Mouse (Mus musculus) forebrain, embryonic 16.5 days (tissue): ENCODE data around the gene Meox1. TPM values are rescaled to one million over a fixed set of nuclear protein-coding genes. Genes with fewer than 3 reads are reported as not detected.

Experiments
- ATAC-seq: fragments of 200-750 bp; cut with Nextera tagmentation; 2 replicates; pipeline ENCODE4 v1.8.0; 2017; ENCODE audit warnings: mild to moderate bottlenecking, moderate library complexity
- H3K27ac ChIP-seq: fragments of 300-500 bp; sonication (generic); 2 replicates; pipeline ENCODE4 v1.5.1; 2014; ENCODE audit warnings: low read length, control low read depth
- H3K27me3 ChIP-seq: fragments of 300-500 bp; sonication (generic); replicated peaks from 2 replicates; pipeline ENCODE4 v1.6.1; 2014; ENCODE audit warnings: low read length; ENCODE audit not compliant: control insufficient read depth, insufficient read depth
- H3K36me3 ChIP-seq: fragments of 300-500 bp; sonication (generic); 2 replicates; pipeline ENCODE4 v1.6.1; 2014; ENCODE audit not compliant: control insufficient read depth, insufficient read depth
- H3K4me1 ChIP-seq: fragments of 300-500 bp; sonication (generic); replicated peaks from 2 replicates; pipeline ENCODE4 v1.6.1; 2014; ENCODE audit warnings: low read length; ENCODE audit not compliant: control insufficient read depth, insufficient read depth
- H3K4me2 ChIP-seq: fragments of 300-500 bp; sonication (generic); 2 replicates; pipeline ENCODE4 v1.6.1; 2014; ENCODE audit warnings: mild to moderate bottlenecking, low read length, control low read depth
- H3K4me3 ChIP-seq: fragments of 300-500 bp; sonication (generic); replicated peaks from 2 replicates; pipeline ENCODE4 v1.5.1; 2014; ENCODE audit warnings: mild to moderate bottlenecking, low read length, control low read depth
- H3K9ac ChIP-seq: fragments of 300-500 bp; sonication (generic); replicated peaks from 2 replicates; pipeline ENCODE4 v1.6.1; 2014; ENCODE audit warnings: low read depth, low read length, control low read depth
- H3K9me3 ChIP-seq: fragments of 300-500 bp; sonication (generic); 2 replicates; pipeline ENCODE4 v1.6.1; 2016; ENCODE audit warnings: low read length; ENCODE audit not compliant: control insufficient read depth
- WGBS: fragments of 180-500 bp; shearing (Covaris S2); extraction: QIAGEN DNeasy Blood & Tissue Kit; methylation state at CpG from one replicate; pipeline ENCODE4 v1.1.7; 2014; 5-methylcytosine and 5-hydroxymethylcytosine counted together
- polyA plus RNA-seq: library from polyadenylated mRNA; unstranded; fragments of >200 nt; fragmentation: Nextera tagmentation; extraction: Ambion mirVana; gene quantifications from 2 replicates; pipeline ENCODE4 v1.2.1, GENCODE M21; 2015

Meox1 gene
- polyA plus RNA-seq, 1 experiment from 2014 or later: 0.79 TPM

DNA sequence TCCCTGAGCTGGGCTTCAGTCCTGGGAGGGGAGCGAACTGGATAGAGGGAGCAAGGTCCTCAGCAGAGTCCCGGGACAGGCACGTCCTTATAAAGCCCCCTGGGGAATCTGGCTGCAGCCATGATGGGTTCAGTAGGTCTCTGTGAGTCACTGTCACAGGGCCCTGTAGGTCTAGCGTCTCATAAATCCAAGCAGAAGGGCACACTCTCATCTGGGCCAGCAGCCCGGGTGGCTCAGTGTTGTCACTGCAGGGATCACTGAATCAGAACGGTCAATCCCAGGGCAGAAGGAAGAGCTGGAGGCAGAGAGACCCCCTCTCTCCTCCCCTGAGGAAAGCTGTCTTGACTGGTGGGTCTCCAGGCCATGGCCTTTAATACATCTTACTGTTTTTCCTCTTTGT lies 14.6 kb upstream of the Meox1 start:
- WGBS: 59% methylated on average over 6 of the region's 6 CpGs
- Histone ChIP-seq H3K9ac (no peak overlapping the region), H3K27ac (no peak overlapping the region), H3K4me2 (no peak overlapping the region), H3K27me3 (no peaks in the 10 kb centered on the region), H3K4me3 (no peak overlapping the region), H3K36me3 (no peaks in the 10 kb centered on the region), H3K4me1 (no peaks in the 10 kb centered on the region), H3K9me3 (no peaks in the 10 kb centered on the region)
- no peak for ATAC-seq

- H3K4me1 ChIP-seq: no peaks in the 10 kb centered on the region
- H3K9ac ChIP-seq: no peak overlapping the region
- ATAC-seq: peak; percentile 18; the same call in 1 of the 2 replicates
- H3K27me3 ChIP-seq: no peaks in the 10 kb centered on the region
- H3K4me3 ChIP-seq: no peak overlapping the region
- 27% methylated on average over 13 of the region's 13 CpGs for whole genome bisulfite sequencing
- H3K27ac ChIP-seq: no peak overlapping the region
- no peak overlapping the region for H3K4me2 ChIP-seq
- H3K9me3 ChIP-seq: no peaks in the 10 kb centered on the region
- H3K36me3 ChIP-seq: no peaks in the 10 kb centered on the region
Measured at GRCm38 (mm10) chr11:101905115-101905514, 10.9 kb upstream of the Meox1 start.

- no peaks in the 10 kb centered on the region for H3K9me3 ChIP-seq
- ATAC-seq: no peak
- H3K4me2 ChIP-seq: no peak overlapping the region
- WGBS: 85% methylated on average over 8 of the region's 8 CpGs
- H3K9ac ChIP-seq: no peak overlapping the region
- H3K27ac ChIP-seq: no peak overlapping the region
- no peaks in the 10 kb centered on the region for H3K36me3 ChIP-seq
- no peaks in the 10 kb centered on the region for H3K4me1 ChIP-seq
- H3K4me3 ChIP-seq: no peak overlapping the region
- H3K27me3 ChIP-seq: no peaks in the 10 kb centered on the region
Measured at GRCm38 (mm10) chr11:101901309-101901708, 7.1 kb upstream of the Meox1 start.

GRCm38 (mm10) chr11:101898328-101898727 lies 4.2 kb upstream of the Meox1 start:
- H3K9ac ChIP-seq: no peak overlapping the region
- H3K27ac ChIP-seq: no peak overlapping the region
- H3K27me3 ChIP-seq: peaks cover 9% of the 10 kb centered on the region; the same call in 1 of the 2 replicates
- H3K9me3 ChIP-seq: no peaks in the 10 kb centered on the region
- H3K4me3 ChIP-seq: no peak overlapping the region
- WGBS: 89% methylated on average over 4 of the region's 4 CpGs
- no peak overlapping the region for H3K4me2 ChIP-seq
- no peaks in the 10 kb centered on the region for H3K4me1 ChIP-seq
- H3K36me3 ChIP-seq: no peaks in the 10 kb centered on the region
- no peak for ATAC-seq

DNA sequence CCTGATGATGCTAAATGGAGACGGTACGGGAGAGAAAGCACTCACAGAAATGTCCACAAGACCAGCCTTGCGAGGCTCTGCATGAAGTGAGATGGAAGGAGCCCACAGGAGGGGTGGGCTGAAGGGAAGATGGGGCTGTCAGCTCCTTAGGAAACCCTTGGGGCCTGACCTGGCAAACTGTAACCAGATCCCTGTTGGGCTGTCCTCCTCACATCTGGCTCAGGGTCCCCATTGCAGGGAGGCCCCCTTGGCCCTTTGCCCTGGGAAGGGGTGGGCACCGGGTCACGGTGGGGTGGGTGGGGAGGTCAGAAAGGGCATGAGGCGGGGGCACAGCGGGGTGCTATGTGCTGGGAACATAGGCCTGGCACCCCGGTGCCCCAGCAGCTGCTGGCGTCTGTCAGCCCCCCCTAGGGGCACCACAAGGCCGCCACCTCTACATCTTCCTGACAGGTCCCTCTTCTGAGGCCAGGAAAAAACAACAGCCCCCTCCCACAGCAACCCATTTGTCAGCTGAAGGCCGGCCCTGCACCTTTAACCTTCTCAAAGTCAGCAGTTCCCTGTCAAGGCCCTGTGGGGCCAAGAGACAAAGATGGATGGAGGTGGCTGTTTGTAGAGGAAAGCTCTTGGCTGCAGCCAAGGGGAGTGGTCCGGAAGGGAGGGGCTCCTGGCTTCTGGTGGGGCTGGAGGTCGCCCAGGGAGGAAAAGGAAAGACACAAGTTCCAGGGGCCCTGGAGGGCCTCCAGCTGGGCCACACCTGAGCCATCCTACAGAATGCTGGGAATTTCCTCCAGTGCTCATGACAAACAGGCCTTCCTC lies 2.6 kb upstream of the Meox1 start:
- H3K4me2 ChIP-seq: no peak overlapping the region
- no peaks in the 10 kb centered on the region for H3K9me3 ChIP-seq
- no peaks in the 10 kb centered on the region for H3K36me3 ChIP-seq
- peaks cover 1% of the 10 kb centered on the region for H3K4me1 ChIP-seq
- H3K27ac ChIP-seq: no peak overlapping the region
- H3K27me3 ChIP-seq: peaks cover 9% of the 10 kb centered on the region; the same call in 1 of the 2 replicates
- H3K4me3 ChIP-seq: no peak overlapping the region
- 49% methylated on average over 13 of the region's 13 CpGs for WGBS
- no peak for ATAC-seq
- H3K9ac ChIP-seq: no peak overlapping the region

DNA sequence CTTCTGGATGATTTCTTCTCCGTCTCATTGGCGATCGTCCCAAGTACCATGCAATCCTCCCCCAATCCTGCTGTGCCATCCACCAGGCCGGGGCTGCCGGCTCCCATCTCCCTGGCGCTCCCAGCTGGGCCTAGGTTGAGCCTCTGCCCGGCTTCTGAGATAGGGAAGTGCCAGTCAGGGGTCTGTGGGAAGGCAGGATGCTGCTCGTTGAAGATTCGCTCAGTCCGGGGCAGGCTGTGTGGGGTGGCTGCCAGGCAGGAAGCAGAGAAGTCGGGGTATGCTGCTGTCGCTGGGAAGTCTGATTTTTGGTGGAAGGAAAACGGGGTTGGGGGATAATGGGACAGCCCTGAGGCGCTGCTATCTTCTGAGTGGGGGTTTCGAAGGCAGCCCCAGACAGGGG lies 614 bp downstream of the Meox1 start:
- WGBS: 35% methylated on average over 15 of the region's 15 CpGs
- no peaks in the 10 kb centered on the region for H3K9me3 ChIP-seq
- H3K27ac ChIP-seq: no peak overlapping the region
- ATAC-seq: no peak
- H3K4me3 ChIP-seq: no peak overlapping the region
- H3K36me3 ChIP-seq: no peaks in the 10 kb centered on the region
- no peak overlapping the region for H3K9ac ChIP-seq
- H3K4me2 ChIP-seq: no peak overlapping the region
- H3K4me1 ChIP-seq: peaks cover 14% of the 10 kb centered on the region
- peaks cover 9% of the 10 kb centered on the region; the same call in 1 of the 2 replicates for H3K27me3 ChIP-seq

DNA sequence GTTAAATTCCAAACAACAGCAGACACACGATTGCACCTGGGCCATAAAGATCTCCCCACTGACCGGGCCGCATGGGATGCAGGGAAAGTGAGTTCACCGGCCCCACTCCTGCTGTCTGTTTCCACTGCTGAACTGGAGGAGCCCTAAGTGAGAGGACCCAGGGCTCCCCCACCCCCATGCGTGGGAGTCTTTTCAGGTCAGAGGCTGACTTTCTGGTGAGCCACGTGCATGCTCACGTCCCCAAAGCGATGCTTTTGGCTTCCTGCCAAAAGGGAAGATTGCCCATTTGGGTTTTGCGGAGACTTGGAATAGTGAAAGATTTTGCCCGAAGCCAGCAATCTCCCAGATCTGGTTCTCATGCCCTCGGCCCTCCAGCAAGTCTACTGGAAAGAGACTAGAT lies 2.7 kb downstream of the Meox1 start:
- Histone ChIP-seq H3K9me3 (no peaks in the 10 kb centered on the region), H3K27me3 (peaks cover 9% of the 10 kb centered on the region; the same call in 1 of the 2 replicates), H3K9ac (no peak overlapping the region), H3K4me2 (0 out of 2 replicates have a peak overlapping the region, but pooled peaks have one; percentile 12), H3K4me1 (peaks cover 14% of the 10 kb centered on the region), H3K4me3 (no peak overlapping the region), H3K36me3 (no peaks in the 10 kb centered on the region), H3K27ac (no peak overlapping the region)
- WGBS: 13% methylated on average over 11 of the region's 11 CpGs
- no peak for ATAC-seq

- Histone ChIP-seq H3K27me3 (0 out of 2 replicates have a peak, but pooled peaks cover 2% of the 10 kb centered on the region), H3K4me2 (peak overlapping the region; percentile 42), H3K9me3 (no peaks in the 10 kb centered on the region), H3K36me3 (no peaks in the 10 kb centered on the region), H3K4me3 (peak overlapping the region; percentile 19; the same call in 1 of the 2 replicates), H3K9ac (0 out of 2 replicates have a peak overlapping the region, but pooled peaks have one; percentile 27), H3K27ac (no peak overlapping the region), H3K4me1 (peaks cover 14% of the 10 kb centered on the region)
- WGBS: under 1% methylated on average over 13 of the region's 13 CpGs
- no peak for ATAC-seq
Measured at GRCm38 (mm10) chr11:101889781-101890180, 4.4 kb downstream of the Meox1 start.

DNA sequence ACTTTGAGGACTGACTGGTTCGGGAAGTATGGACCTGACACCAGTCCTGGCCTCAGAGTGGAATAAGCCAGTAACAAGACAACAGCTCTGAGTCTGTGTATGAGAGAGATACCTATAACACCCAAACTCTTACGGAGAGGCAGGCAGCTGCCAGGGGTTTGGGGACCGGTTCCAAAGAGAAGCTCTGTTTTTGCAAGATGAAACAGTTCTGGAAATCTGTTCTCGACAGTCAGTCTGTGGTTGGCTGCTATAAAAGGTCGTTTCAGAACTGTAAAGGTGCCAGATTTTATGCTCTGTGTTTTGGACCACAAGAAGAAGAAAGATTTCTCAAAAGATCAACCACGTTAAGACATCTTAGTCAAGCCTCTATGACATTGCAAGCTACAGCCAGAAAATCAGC lies 5.4 kb downstream of the Meox1 start:
- 51% methylated on average over 6 of the region's 6 CpGs for WGBS
- Histone ChIP-seq H3K27ac (no peak overlapping the region), H3K36me3 (no peaks in the 10 kb centered on the region)

More for the DNA sequence above, 5.4 kb downstream of the Meox1 start:
- no peak overlapping the region for H3K9ac ChIP-seq
- no peak for ATAC-seq
- no peak overlapping the region for H3K4me2 ChIP-seq
- peaks cover 14% of the 10 kb centered on the region for H3K4me1 ChIP-seq
- H3K4me3 ChIP-seq: no peak overlapping the region
- H3K27me3 ChIP-seq: no peaks in the 10 kb centered on the region
- no peaks in the 10 kb centered on the region for H3K9me3 ChIP-seq
